Mouse (Mus musculus): ENCODE data around the gene Siglecg. TPM values are rescaled to one million over a fixed set of nuclear protein-coding genes. Genes with fewer than 3 reads are reported as not detected.

Gene Siglecg
- polyA plus RNA-seq, 1 experiment from 2014 or later: not detected

- Histone ChIP-seq H3K4me1 (peaks cover 4% of the 10 kb centered on the region; the same call in 1 of the 2 replicates), H3K27me3 (ENCODE audit: insufficient read depth, poor library complexity, severe bottlenecking) (no peaks in the 10 kb centered on the region), H3K36me3 (no peaks in the 10 kb centered on the region), H3K4me3 (no peak overlapping the region), H3K9me3 (no peaks in the 10 kb centered on the region), H3K27ac (no peak overlapping the region)
- WGBS: 64% methylated on average over 3 of the region's 3 CpGs
- DNase-seq (ENCODE audit: low spot score): no peak
These were observed 16.1 kb downstream of the Siglecg start for GRCm38 (mm10) chr7:43423991-43424625.

- Histone ChIP-seq H3K4me3 (no peak within 1 kb of the TSS), H3K27ac (no peak within 1 kb of the TSS), H3K4me1 (peaks cover 7% of the 10 kb centered on the region; the same call in 1 of the 2 replicates), H3K27me3 (ENCODE audit: insufficient read depth, poor library complexity, severe bottlenecking) (no peaks in the 10 kb centered on the region), H3K36me3 (no peaks in the 10 kb centered on the region), H3K9me3 (no peaks in the 10 kb centered on the region)
- DNase-seq (ENCODE audit: low spot score): no peak
- 76% methylated on average over 8 of the region's 8 CpGs for WGBS
These were observed 19.4 kb downstream of the Siglecg start, which contains the start of gene Lim2 for GRCm38 (mm10) chr7:43427406-43427805. Gene Lim2 (plus strand): TSS chr7:43427670.

GRCm38 (mm10) chr7:43429500-43429899, 21.5 kb downstream of the Siglecg start:
- DNase-seq (ENCODE audit: low spot score): no peak
- Histone ChIP-seq H3K4me3 (no peak overlapping the region), H3K4me1 (peaks cover 3% of the 10 kb centered on the region; the same call in 1 of the 2 replicates), H3K27ac (no peak overlapping the region), H3K36me3 (no peaks in the 10 kb centered on the region), H3K9me3 (no peaks in the 10 kb centered on the region), H3K27me3 (ENCODE audit: insufficient read depth, poor library complexity, severe bottlenecking) (no peaks in the 10 kb centered on the region)
- WGBS: 39% methylated on average over 4 of the region's 4 CpGs

- Histone ChIP-seq H3K36me3 (no peaks in the 10 kb centered on the region), H3K4me1 (peaks cover 3% of the 10 kb centered on the region; the same call in 1 of the 2 replicates), H3K4me3 (no peak overlapping the region), H3K9me3 (no peaks in the 10 kb centered on the region), H3K27ac (no peak overlapping the region), H3K27me3 (ENCODE audit: insufficient read depth, poor library complexity, severe bottlenecking) (no peaks in the 10 kb centered on the region)
- DNase-seq (ENCODE audit: low spot score): no peak
- 71% methylated on average over 4 of the region's 4 CpGs for WGBS
These were observed 24.9 kb downstream of the Siglecg start for GRCm38 (mm10) chr7:43432891-43433290.

GRCm38 (mm10) chr7:43434676-43435075, 26.7 kb downstream of the Siglecg start:
- WGBS: 84% methylated on average over 5 of the region's 5 CpGs
- no peak for DNase-seq (ENCODE audit: low spot score)
- peaks cover 1% of the 10 kb centered on the region; the same call in 1 of the 2 replicates for H3K4me1 ChIP-seq
- H3K4me3 ChIP-seq: no peak overlapping the region
- H3K36me3 ChIP-seq: no peaks in the 10 kb centered on the region
- H3K27me3 ChIP-seq (ENCODE audit: insufficient read depth, poor library complexity, severe bottlenecking): no peaks in the 10 kb centered on the region
- H3K9me3 ChIP-seq: no peaks in the 10 kb centered on the region
- no peak overlapping the region for H3K27ac ChIP-seq

GRCm38 (mm10) chr7:43436341-43437255, 28.6 kb downstream of the Siglecg start, which contains the start of gene Nkg7:
Gene Nkg7 (plus strand): TSS chr7:43437073.
- H3K9me3 ChIP-seq: no peaks in the 10 kb centered on the region
- 63% methylated on average over 10 of the region's 10 CpGs for WGBS
- H3K4me1 ChIP-seq: no peaks in the 10 kb centered on the region
- no peak within 1 kb of the TSS for H3K4me3 ChIP-seq
- no peak for DNase-seq (ENCODE audit: low spot score)
- H3K27me3 ChIP-seq (ENCODE audit: insufficient read depth, poor library complexity, severe bottlenecking): 0 out of 2 replicates have a peak, but pooled peaks cover 3% of the 10 kb centered on the region
- no peak within 1 kb of the TSS for H3K27ac ChIP-seq
- H3K36me3 ChIP-seq: no peaks in the 10 kb centered on the region

- DNase-seq (ENCODE audit: low spot score): no peak
- Histone ChIP-seq H3K9me3 (no peaks in the 10 kb centered on the region), H3K4me1 (peaks cover 9% of the 10 kb centered on the region), H3K27me3 (ENCODE audit: insufficient read depth, poor library complexity, severe bottlenecking) (0 out of 2 replicates have a peak, but pooled peaks cover 3% of the 10 kb centered on the region), H3K36me3 (no peaks in the 10 kb centered on the region), H3K4me3 (no peak overlapping the region), H3K27ac (no peak overlapping the region)
- 80% methylated on average over 4 of the region's 4 CpGs for WGBS
These were observed 30.6 kb downstream of the Siglecg start for GRCm38 (mm10) chr7:43438611-43439010.

- H3K9me3 ChIP-seq: no peaks in the 10 kb centered on the region
- H3K27me3 ChIP-seq (ENCODE audit: insufficient read depth, poor library complexity, severe bottlenecking): 0 out of 2 replicates have a peak, but pooled peaks cover 3% of the 10 kb centered on the region
- no peaks in the 10 kb centered on the region for H3K36me3 ChIP-seq
- WGBS: 81% methylated on average over 6 of the region's 6 CpGs
- H3K27ac ChIP-seq: no peak within 1 kb of the TSS
- peaks cover 19% of the 10 kb centered on the region for H3K4me1 ChIP-seq
- H3K4me3 ChIP-seq: no peak within 1 kb of the TSS
- no peak for DNase-seq (ENCODE audit: low spot score)
These were observed 32.5 kb downstream of the Siglecg start, which contains the start of gene Cldnd2 for GRCm38 (mm10) chr7:43440482-43440881. Gene Cldnd2 (plus strand): TSS chr7:43440782.

- WGBS: 84% methylated on average over 3 of the region's 3 CpGs
- Histone ChIP-seq H3K27ac (no peak overlapping the region), H3K27me3 (ENCODE audit: insufficient read depth, poor library complexity, severe bottlenecking) (0 out of 2 replicates have a peak, but pooled peaks cover 3% of the 10 kb centered on the region), H3K9me3 (no peaks in the 10 kb centered on the region), H3K4me1 (peaks cover 19% of the 10 kb centered on the region), H3K36me3 (0 out of 2 replicates have a peak, but pooled peaks cover 3% of the 10 kb centered on the region), H3K4me3 (no peak overlapping the region)
- no peak for DNase-seq (ENCODE audit: low spot score)
These were observed 33.1 kb downstream of the Siglecg start for GRCm38 (mm10) chr7:43441071-43441470.

GRCm38 (mm10) chr7:43442684-43443083, 34.7 kb downstream of the Siglecg start:
- peaks cover 20% of the 10 kb centered on the region for H3K4me1 ChIP-seq
- H3K27me3 ChIP-seq (ENCODE audit: insufficient read depth, poor library complexity, severe bottlenecking): 0 out of 2 replicates have a peak, but pooled peaks cover 3% of the 10 kb centered on the region
- H3K9me3 ChIP-seq: no peaks in the 10 kb centered on the region
- peak overlapping the region; percentile 94 for H3K27ac ChIP-seq
- peak; percentile 63 for DNase-seq (ENCODE audit: low spot score)
- H3K36me3 ChIP-seq: 0 out of 2 replicates have a peak, but pooled peaks cover 3% of the 10 kb centered on the region
- 13% methylated on average over 9 of the region's 9 CpGs for WGBS
- H3K4me3 ChIP-seq: peak overlapping the region; percentile 69

- H3K36me3 ChIP-seq: peaks cover 7% of the 10 kb centered on the region; the same call in 1 of the 2 replicates
- peak overlapping the region; percentile 69 for H3K4me3 ChIP-seq
- peak; percentile 91 for DNase-seq (ENCODE audit: low spot score)
- H3K27ac ChIP-seq: peak overlapping the region; percentile 94
- peaks cover 27% of the 10 kb centered on the region for H3K4me1 ChIP-seq
- H3K27me3 ChIP-seq (ENCODE audit: insufficient read depth, poor library complexity, severe bottlenecking): 0 out of 2 replicates have a peak, but pooled peaks cover 3% of the 10 kb centered on the region
- WGBS: under 1% methylated on average over 36 of the region's 36 CpGs
- H3K9me3 ChIP-seq: no peaks in the 10 kb centered on the region
These were observed 35.3 kb downstream of the Siglecg start for GRCm38 (mm10) chr7:43443126-43443916.

GRCm38 (mm10) chr7:43443917-43444293, 35.9 kb downstream of the Siglecg start, which contains the start of the genes Etfb and Gm45233:
Gene Etfb (plus strand): TSS chr7:43444083.
Gene Gm45233 (plus strand): TSS chr7:43444128.
- peaks cover 7% of the 10 kb centered on the region; the same call in 1 of the 2 replicates for H3K36me3 ChIP-seq
- H3K4me3 ChIP-seq: peak within 1 kb of the TSS; percentile 69
- DNase-seq (ENCODE audit: low spot score): peak; percentile 99
- H3K4me1 ChIP-seq: peaks cover 28% of the 10 kb centered on the region
- under 1% methylated on average over 27 of the region's 27 CpGs for WGBS
- no peaks in the 10 kb centered on the region for H3K9me3 ChIP-seq
- H3K27ac ChIP-seq: peak within 1 kb of the TSS; percentile 94
- 0 out of 2 replicates have a peak, but pooled peaks cover 3% of the 10 kb centered on the region for H3K27me3 ChIP-seq (ENCODE audit: insufficient read depth, poor library complexity, severe bottlenecking)

All from heart, embryonic 10.5 days (tissue).